Mouse (Mus musculus) liver, postnatal 0 days (tissue): ENCODE results near the gene Bad.

Source experiments
- CTCF ChIP-seq: sonication (generic); IDR thresholded peaks from 2 replicates; pipeline ENCODE4 v1.5.1; 2016; ENCODE audit warnings: antibody characterized with exemption, low read depth
- EP300 ChIP-seq: IDR thresholded peaks from 2 replicates; pipeline ENCODE4 v1.6.1; 2016; ENCODE audit warnings: antibody characterized with exemption, low read depth, mild to moderate bottlenecking

GRCm38 (mm10) chr19:6928080-6928479, 13.6 kb upstream of the Bad start:
- no peak for TF ChIP-seq CTCF
- TF ChIP-seq EP300, result no peak
